Mouse (Mus musculus) cerebellum, postnatal 36 days (tissue): ENCODE data around the gene Cldn34c2.
"Not testable (repeated sequence)": the region's sequence is repeated elsewhere in the genome, so short reads cannot be mapped to it uniquely, and the experiment has no call there.

Experiments
- DNase-seq, 2 experiments: peaks; one replicate each; pipeline ENCODE4 v3.0.0; 2021 to 2022; ENCODE audit warnings: mixed read lengths in 2 of 2

Gene Cldn34c2

GRCm38 (mm10) chrX:123581400-123581799 lies at the start of gene Cldn34c2:
Cldn34c2 (plus strand) TSS chrX:123581700.
- not testable (repeated sequence) for DNase-seq

GRCm38 (mm10) chrX:123551378-123551777 lies 30.1 kb upstream of the Cldn34c2 start:
- DNase-seq = not testable (repeated sequence)

GRCm38 (mm10) chrX:123612158-123612828 lies 30.8 kb downstream of the Cldn34c2 start:
- DNase-seq = not testable (repeated sequence)
